Mouse (Mus musculus) liver, adult 2 months (tissue): ENCODE measurements around the gene Camkmt.

Experiments
- CTCF ChIP-seq: fragments of 200-500 bp; IDR thresholded peaks from 2 replicates; pipeline ENCODE4 v1.5.1; 2011; ENCODE audit warnings: low read depth, low read length, control low read depth
- POLR2A ChIP-seq: fragments of 200-500 bp; IDR thresholded peaks from 2 replicates; pipeline ENCODE4 v1.6.1; 2011; ENCODE audit warnings: low read length, control low read depth; ENCODE audit not compliant: insufficient read depth; ENCODE audit errors: extremely low read depth

GRCm38 (mm10) chr17:85067331-85067730, 23.0 kb upstream of the Camkmt start:
- TF ChIP-seq CTCF (no peak), POLR2A (no peak)
